Mouse (Mus musculus) heart, postnatal 14 days (tissue): Measurements from ENCODE around the gene Dcun1d2. TPM values are rescaled to one million over a fixed set of nuclear protein-coding genes. Genes with fewer than 3 reads are reported as not detected.
"Not testable (repeated sequence)": the region's sequence is repeated elsewhere in the genome, so short reads cannot be mapped to it uniquely, and the experiment has no call there.

Experiments used
- DNase-seq, 2 experiments: peaks; one replicate each; pipeline ENCODE4 v3.0.0; 2021 to 2022
- intact Hi-C: fragments of 180-260 bp; cut with DNase I; formaldehyde crosslinking; loops from one replicate; pipeline ENCODE4 v1.15.1; 2025
- long read RNA-seq, 2 experiments: library from polyadenylated mRNA; stranded (forward); transcript quantifications; one replicate each; pipeline ENCODE4 v2.0.0; 2021
- total RNA-seq, 2 experiments: library from RNA; stranded (reverse); gene quantifications; 2 replicates each; pipeline ENCODE4 v1.2.3; 2021

Dcun1d2 gene
- 10 to 100 TPM; 45.7 to 51.6 TPM for total RNA-seq
- long read RNA-seq, experiment 1, transcript Dcun1d2-203 (6 exons, 2,937 nt): minor isoform, 14 of 103 reads
- long read RNA-seq, experiment 1, transcript Dcun1d2-201 (7 exons, 2,748 nt): major isoform, 56 of 103 reads
- long read RNA-seq, experiment 1, partial matches to known transcripts: 19 of 103 reads
- long read RNA-seq, experiment 1, other reads (novel, unspliced or antisense): 9 of 103 reads
- long read RNA-seq, experiment 2, transcript Dcun1d2-201 (7 exons, 2,748 nt): major isoform, 47 of 78 reads
- long read RNA-seq, experiment 2, partial matches to known transcripts: 9 of 78 reads
- long read RNA-seq, experiment 2, other reads (novel, unspliced or antisense): 11 of 78 reads

GRCm38 (mm10) chr8:13287692-13288623 is at the start of gene Dcun1d2, which contains the start of gene Tmco3:
Dcun1d2 (minus strand) TSS chr8:13288131.
Tmco3 (plus strand) TSS chr8:13288190.
- intact Hi-C loops: no loop called here
- DNase-seq: peak; percentile 96 to 98

GRCm38 (mm10) chr8:13337678-13338077 is 49.7 kb upstream of the Dcun1d2 start:
- intact Hi-C loops: no loop called here
- DNase-seq: no peak

- intact Hi-C loops, DNase-seq: not testable (repeated sequence)
These were observed 49.3 kb upstream of the Dcun1d2 start for GRCm38 (mm10) chr8:13337245-13337644.

- intact Hi-C loops: no loop called here
- no peak for DNase-seq
These were observed 46.7 kb upstream of the Dcun1d2 start for GRCm38 (mm10) chr8:13334671-13335070.

GRCm38 (mm10) chr8:13326598-13326997 is 38.7 kb upstream of the Dcun1d2 start:
- intact Hi-C loops: no loop called here
- peak in 1 of 2 experiments; percentile 34 for DNase-seq

- intact Hi-C loops: no loop called here
- no peak for DNase-seq
These were observed 28.7 kb upstream of the Dcun1d2 start for GRCm38 (mm10) chr8:13316671-13317070.

GRCm38 (mm10) chr8:13314922-13315321 is 27.0 kb upstream of the Dcun1d2 start:
- intact Hi-C loops: no loop called here
- DNase-seq: no peak

GRCm38 (mm10) chr8:13306916-13307315 is 19.0 kb upstream of the Dcun1d2 start:
- intact Hi-C loops: no loop called here
- no peak for DNase-seq

- no peak for DNase-seq
- intact Hi-C loops: no loop called here
These were observed 18.5 kb upstream of the Dcun1d2 start for GRCm38 (mm10) chr8:13306309-13306909.

- intact Hi-C loops: no loop called here
- no peak for DNase-seq
These were observed 18.0 kb upstream of the Dcun1d2 start for GRCm38 (mm10) chr8:13305884-13306283.

- intact Hi-C loops: no loop called here
These were observed 17.5 kb upstream of the Dcun1d2 start for GRCm38 (mm10) chr8:13305459-13305858.

GRCm38 (mm10) chr8:13301036-13301435 is 13.1 kb upstream of the Dcun1d2 start:
- intact Hi-C loops: no loop called here
- no peak for DNase-seq

More at GRCm38 (mm10) chr8:13305459-13305858, 17.5 kb upstream of the Dcun1d2 start:
- DNase-seq: no peak

- intact Hi-C loops: no loop called here
- DNase-seq: no peak
These were observed 11.6 kb upstream of the Dcun1d2 start for GRCm38 (mm10) chr8:13299571-13299970.

GRCm38 (mm10) chr8:13293677-13294470 is 5.9 kb upstream of the Dcun1d2 start:
- no peak for DNase-seq
- intact Hi-C loops: no loop called here

GRCm38 (mm10) chr8:13292364-13292763 is 4.4 kb upstream of the Dcun1d2 start:
- peak; percentile 77 to 84 for DNase-seq
- intact Hi-C loops: no loop called here

GRCm38 (mm10) chr8:13288646-13289045 is 715 bp upstream of the Dcun1d2 start:
- no peak for DNase-seq
- intact Hi-C loops: no loop called here

GRCm38 (mm10) chr8:13287304-13287691 is 633 bp downstream of the Dcun1d2 start:
- DNase-seq: peak; percentile 90 to 91
- intact Hi-C loops: no loop called here

GRCm38 (mm10) chr8:13283200-13283599 is 4.7 kb downstream of the Dcun1d2 start:
- no peak for DNase-seq
- intact Hi-C loops: no loop called here

- intact Hi-C loops: no loop called here
- no peak for DNase-seq
These were observed 10.9 kb downstream of the Dcun1d2 start for GRCm38 (mm10) chr8:13276941-13277447.

- intact Hi-C loops: no loop called here
- no peak for DNase-seq
These were observed 15.1 kb downstream of the Dcun1d2 start for GRCm38 (mm10) chr8:13272834-13273233.
